Mouse (Mus musculus): ENCODE data around the gene Fitm1. TPM values are rescaled to one million over a fixed set of nuclear protein-coding genes. Genes with fewer than 3 reads are reported as not detected.
A peak's percentile ranks its signal among the peaks of the same experiment; 100 is the strongest.

Fitm1 gene
- total RNA-seq (2017): 1.3 TPM in 1 of 2 replicates, not detected in the other

GRCm38 (mm10) chr14:55575302-55575701, at the start of gene Fitm1:
Fitm1 (plus strand) TSS chr14:55575617.
- no peak for ATAC-seq (replicated peaks; ENCODE audit: low read depth, poor library complexity, severe bottlenecking)

DNA sequence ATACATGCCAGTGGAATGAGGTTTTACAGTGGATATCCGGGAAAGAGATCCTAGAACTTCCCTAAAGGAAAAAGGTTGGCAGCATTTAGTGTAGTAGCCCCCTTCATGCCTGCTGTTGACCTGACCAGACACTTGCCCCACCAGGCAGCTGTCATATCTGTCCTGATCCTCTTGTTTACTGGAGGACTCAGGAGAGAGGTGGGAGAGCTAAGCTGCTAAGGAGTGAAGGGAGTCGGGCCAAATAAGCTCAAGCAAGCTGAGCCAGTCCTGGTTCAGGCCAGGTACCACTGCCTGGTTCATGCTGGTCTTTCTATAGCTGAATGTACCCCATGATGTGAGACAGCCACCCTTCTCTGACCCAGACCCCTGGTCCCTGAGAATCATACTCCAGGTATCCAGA, 48.7 kb upstream of the Fitm1 start:
- no peak for ATAC-seq (replicated peaks; ENCODE audit: low read depth, poor library complexity, severe bottlenecking)

- ATAC-seq (replicated peaks; ENCODE audit: low read depth, poor library complexity, severe bottlenecking): peak; percentile 76; the same call in 1 of the 2 replicates
These were observed 47.5 kb upstream of the Fitm1 start for GRCm38 (mm10) chr14:55527940-55528339.

- peak; percentile 30; the same call in 1 of the 2 replicates for ATAC-seq (replicated peaks; ENCODE audit: low read depth, poor library complexity, severe bottlenecking)
These were observed 39.2 kb upstream of the Fitm1 start for GRCm38 (mm10) chr14:55536116-55536745.

- peak; percentile 93 for ATAC-seq (replicated peaks; ENCODE audit: low read depth, poor library complexity, severe bottlenecking)
These were observed 35.2 kb upstream of the Fitm1 start, which contains the start of gene Pck2 for GRCm38 (mm10) chr14:55540067-55540786. Pck2 (plus strand) TSS chr14:55540266.

GRCm38 (mm10) chr14:55540787-55541321, 34.6 kb upstream of the Fitm1 start:
- peak; percentile 47 for ATAC-seq (replicated peaks; ENCODE audit: low read depth, poor library complexity, severe bottlenecking)

GRCm38 (mm10) chr14:55542268-55542667, 33.1 kb upstream of the Fitm1 start:
- no peak for ATAC-seq (replicated peaks; ENCODE audit: low read depth, poor library complexity, severe bottlenecking)

GRCm38 (mm10) chr14:55544334-55544733, 31.1 kb upstream of the Fitm1 start:
- no peak for ATAC-seq (replicated peaks; ENCODE audit: low read depth, poor library complexity, severe bottlenecking)

GRCm38 (mm10) chr14:55550191-55550590, 25.2 kb upstream of the Fitm1 start:
- ATAC-seq (replicated peaks; ENCODE audit: low read depth, poor library complexity, severe bottlenecking): no peak

DNA sequence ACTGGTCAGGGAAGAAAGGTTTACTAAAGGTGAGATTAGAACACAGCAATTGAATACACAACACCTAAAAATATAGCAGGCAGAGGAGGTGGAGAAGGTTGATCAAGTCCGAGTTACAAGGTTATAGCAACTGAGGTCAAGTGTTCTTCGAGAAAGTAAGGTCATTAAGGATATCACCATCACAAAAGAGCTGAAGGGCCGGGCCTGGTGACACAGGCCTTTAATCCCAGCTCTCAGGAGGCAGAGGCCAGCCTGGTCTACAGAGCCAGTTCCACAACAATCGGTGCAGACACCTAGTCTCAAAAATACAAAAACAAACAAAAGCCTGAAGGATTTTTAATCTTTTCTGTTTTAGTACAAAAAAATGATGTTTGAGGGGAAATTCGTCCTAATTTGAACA, 24.1 kb upstream of the Fitm1 start:
- no peak for ATAC-seq (replicated peaks; ENCODE audit: low read depth, poor library complexity, severe bottlenecking)

DNA sequence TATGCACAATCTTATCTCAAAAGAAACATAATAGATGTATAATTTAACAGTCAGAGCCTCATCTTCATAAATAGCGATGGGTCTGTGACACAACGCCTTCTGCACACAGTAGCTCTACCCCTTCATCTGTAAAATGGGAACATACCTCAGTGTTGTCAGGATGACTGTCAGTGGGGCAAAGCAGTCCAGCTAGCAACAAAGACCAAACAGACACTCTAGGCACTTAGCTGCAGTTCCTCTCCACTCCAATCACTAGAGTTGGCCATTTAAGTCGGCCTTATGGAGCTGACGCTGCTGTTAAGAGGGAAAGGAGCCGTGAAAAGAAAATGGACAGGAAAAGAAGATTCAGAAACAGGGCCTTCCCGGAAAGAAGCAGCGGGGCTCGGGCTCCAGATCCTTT, 23.6 kb upstream of the Fitm1 start:
- ATAC-seq (replicated peaks; ENCODE audit: low read depth, poor library complexity, severe bottlenecking): no peak

- ATAC-seq (replicated peaks; ENCODE audit: low read depth, poor library complexity, severe bottlenecking): no peak
These were observed 20.8 kb upstream of the Fitm1 start for GRCm38 (mm10) chr14:55554635-55555034.

DNA sequence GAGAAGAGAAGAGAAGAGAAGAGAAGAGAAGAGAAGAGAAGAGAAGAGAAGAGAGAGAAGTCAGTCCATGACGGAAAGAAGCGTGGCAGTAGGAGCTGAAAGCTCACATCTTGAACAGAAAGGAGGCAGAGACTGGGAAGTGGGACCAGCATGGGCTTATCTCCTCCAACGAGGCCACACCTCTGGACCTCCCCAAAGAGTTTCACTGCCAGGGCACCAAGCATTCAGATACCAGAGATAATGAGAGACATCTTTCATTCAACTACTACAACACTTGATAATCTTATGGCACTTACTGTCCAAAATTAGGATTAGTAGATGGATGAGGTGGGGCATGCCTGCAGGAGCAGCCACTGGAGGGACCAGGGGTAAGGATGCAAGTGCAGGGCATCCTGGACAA, 19.6 kb upstream of the Fitm1 start:
- ATAC-seq (replicated peaks; ENCODE audit: low read depth, poor library complexity, severe bottlenecking): no peak

- ATAC-seq (replicated peaks; ENCODE audit: low read depth, poor library complexity, severe bottlenecking): peak; percentile 40
These were observed 18.4 kb upstream of the Fitm1 start for GRCm38 (mm10) chr14:55557003-55557402.

GRCm38 (mm10) chr14:55557587-55557986, 17.8 kb upstream of the Fitm1 start:
- ATAC-seq (replicated peaks; ENCODE audit: low read depth, poor library complexity, severe bottlenecking): no peak

DNA sequence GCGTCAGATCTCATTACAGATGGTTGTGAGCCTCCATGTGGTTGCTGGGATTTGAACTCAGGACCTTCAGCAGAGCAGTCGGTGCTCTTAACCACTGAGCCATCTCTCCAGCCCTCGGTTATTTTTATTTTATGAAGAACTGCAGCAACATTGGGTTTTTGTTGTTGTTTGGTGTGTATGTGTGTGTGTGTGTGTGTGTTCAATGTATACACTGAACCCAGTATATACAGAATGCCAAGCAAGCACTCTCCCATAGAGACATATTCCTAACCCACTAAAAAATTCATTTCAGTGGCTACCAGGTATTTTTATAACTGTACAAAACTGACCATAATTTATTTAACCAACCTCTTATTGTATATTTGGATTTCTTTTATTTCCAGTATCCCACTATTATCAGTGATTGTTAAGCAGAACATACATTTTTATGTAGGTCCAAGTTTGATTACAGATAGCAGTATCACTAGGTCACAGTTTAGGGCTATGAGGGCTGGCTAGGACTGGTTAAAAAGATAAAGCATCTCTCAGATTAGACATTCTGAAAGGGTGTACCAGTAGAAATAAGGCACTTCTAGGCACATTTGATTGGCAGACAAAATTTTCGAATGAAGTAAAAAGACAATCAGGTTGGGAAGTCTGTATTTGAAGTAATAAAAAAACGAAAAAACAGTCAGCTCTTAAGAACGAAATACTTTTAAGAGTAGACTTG, 16.5 kb upstream of the Fitm1 start:
- no peak for ATAC-seq (replicated peaks; ENCODE audit: low read depth, poor library complexity, severe bottlenecking)

GRCm38 (mm10) chr14:55559799-55560201, 15.6 kb upstream of the Fitm1 start, which contains the start of gene Dcaf11:
Dcaf11 (plus strand) TSS chr14:55560006.
- ATAC-seq (replicated peaks; ENCODE audit: low read depth, poor library complexity, severe bottlenecking): peak; percentile 52

GRCm38 (mm10) chr14:55560202-55561073, 15.0 kb upstream of the Fitm1 start, which contains the start of gene A730061H03Rik:
A730061H03Rik (minus strand) TSS chr14:55560406.
- peak; percentile 76 for ATAC-seq (replicated peaks; ENCODE audit: low read depth, poor library complexity, severe bottlenecking)

GRCm38 (mm10) chr14:55561860-55562259, 13.6 kb upstream of the Fitm1 start:
- no peak for ATAC-seq (replicated peaks; ENCODE audit: low read depth, poor library complexity, severe bottlenecking)

DNA sequence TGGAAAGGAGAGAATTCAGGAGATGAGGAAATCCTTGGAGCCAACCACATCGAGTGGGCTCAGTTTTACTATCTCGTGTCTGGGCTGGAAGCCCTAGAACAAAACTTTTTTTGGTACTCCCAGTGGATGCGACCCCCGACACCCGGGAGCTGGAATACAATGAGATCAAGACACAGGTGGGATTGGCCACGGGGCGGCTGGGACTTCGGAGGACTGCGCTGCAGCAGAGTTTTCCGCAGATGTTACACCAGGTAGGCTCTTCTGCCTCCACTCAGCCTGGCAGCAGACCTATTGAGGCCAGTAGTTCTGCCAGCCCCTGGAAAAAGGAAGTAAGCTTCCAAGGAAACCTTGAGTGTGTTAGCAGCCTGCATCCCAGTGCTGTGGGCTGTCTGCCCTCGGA, 12.2 kb upstream of the Fitm1 start:
- no peak for ATAC-seq (replicated peaks; ENCODE audit: low read depth, poor library complexity, severe bottlenecking)

Data from common myeloid progenitor, adult 5-6 weeks (primary cell).